Mouse (Mus musculus): ENCODE data around the gene Gm5624. TPM values are rescaled to one million over a fixed set of nuclear protein-coding genes. Genes with fewer than 3 reads are reported as not detected.

Gene Gm5624
- not detected for polyA plus RNA-seq (2014; fragmentation: Illumina TruSeq; extraction: RNeasy Lipid Tissue Mini Kit (QIAGEN cat#74804); ENCODE audit: low read depth, low replicate concordance)

DNA sequence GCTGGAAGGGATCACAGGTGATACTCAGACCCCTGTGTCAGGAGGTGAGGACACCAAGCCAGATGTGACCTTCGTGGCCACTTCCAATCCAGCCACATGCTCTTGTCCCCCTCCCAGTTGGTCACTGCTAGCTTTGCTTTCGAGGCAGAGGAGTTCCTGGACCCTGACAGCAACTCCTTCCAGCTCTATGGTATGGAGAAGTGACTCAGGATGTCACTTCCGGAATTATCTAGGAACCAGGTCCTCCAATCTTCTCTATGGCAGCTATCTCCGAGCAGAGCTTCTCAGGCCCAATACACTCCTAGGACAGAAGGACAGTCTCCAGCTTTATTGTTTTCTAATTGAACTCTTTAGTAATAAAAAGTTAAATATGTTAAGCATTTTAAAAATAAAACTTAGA, at the start of gene Gm5624:
TSS of gene Gm5624 (minus strand) at position 202 of the 400 bp plus-strand sequence.

DNA sequence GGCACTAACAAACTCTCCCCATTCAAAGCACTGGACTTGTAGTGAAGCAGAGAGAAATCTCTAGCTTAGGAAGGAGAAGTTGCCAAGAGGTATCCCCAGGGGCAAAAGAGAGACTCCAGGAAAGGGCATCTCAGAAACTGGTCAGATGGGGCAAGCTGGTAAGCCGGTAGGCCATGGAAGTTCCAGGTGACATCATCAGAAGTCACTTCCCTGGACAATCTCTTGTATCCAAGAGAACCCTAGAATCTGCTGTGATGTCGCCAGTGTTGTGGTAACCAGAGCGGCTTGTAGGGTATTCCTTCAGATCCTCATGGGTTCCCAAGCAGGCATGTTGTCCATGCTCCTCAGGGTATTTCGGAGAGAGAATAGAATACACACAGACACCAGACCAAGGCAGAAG, 44.9 kb downstream of the Gm5624 start, which contains the start of gene Gm8247:
TSS of gene Gm8247 (plus strand) at position 301 of the 400 bp plus-strand sequence.

DNA sequence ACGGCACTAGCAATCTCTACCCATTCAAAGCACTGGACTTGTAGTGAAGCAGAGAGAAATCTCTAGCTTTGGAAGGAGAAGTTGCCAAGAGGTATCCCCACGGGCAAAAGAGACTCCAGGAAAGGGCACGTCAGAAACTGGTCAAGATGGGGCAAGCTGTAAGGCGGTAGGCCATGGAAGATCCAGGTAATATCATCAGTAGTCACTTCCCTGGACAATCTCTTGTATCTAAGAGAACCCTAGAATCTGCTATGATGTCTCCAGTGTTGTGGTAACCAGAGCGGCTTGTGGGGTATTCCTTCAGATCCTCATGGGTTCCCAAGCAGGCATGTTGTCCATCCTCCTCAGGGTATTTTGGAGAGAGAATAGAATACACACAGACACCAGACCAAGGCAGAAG, 109.8 kb downstream of the Gm5624 start, which contains the start of gene Gm17093:
TSS of gene Gm17093 (plus strand) at position 301 of the 400 bp plus-strand sequence.

Other genes with a start within 250 kb of the Gm5624 start
- not detected for gene Gm3371, start 217.2 kb downstream of the Gm5624 start, polyA plus RNA-seq (2014; fragmentation: Illumina TruSeq; extraction: RNeasy Lipid Tissue Mini Kit (QIAGEN cat#74804); ENCODE audit: low read depth, low replicate concordance)
- not detected for gene Gm8232, start 194.3 kb downstream of the Gm5624 start, polyA plus RNA-seq (2014; fragmentation: Illumina TruSeq; extraction: RNeasy Lipid Tissue Mini Kit (QIAGEN cat#74804); ENCODE audit: low read depth, low replicate concordance)
- not detected for gene BC061237, start 135.5 kb downstream of the Gm5624 start, polyA plus RNA-seq (2014; fragmentation: Illumina TruSeq; extraction: RNeasy Lipid Tissue Mini Kit (QIAGEN cat#74804); ENCODE audit: low read depth, low replicate concordance)
- not detected for gene Gm17093, start 109.7 kb downstream of the Gm5624 start, polyA plus RNA-seq (2014; fragmentation: Illumina TruSeq; extraction: RNeasy Lipid Tissue Mini Kit (QIAGEN cat#74804); ENCODE audit: low read depth, low replicate concordance)
- not detected for gene Gm8247, start 44.8 kb downstream of the Gm5624 start, polyA plus RNA-seq (2014; fragmentation: Illumina TruSeq; extraction: RNeasy Lipid Tissue Mini Kit (QIAGEN cat#74804); ENCODE audit: low read depth, low replicate concordance)
- gene Gm8257, start 78.5 kb upstream of the Gm5624 start, polyA plus RNA-seq (2014; fragmentation: Illumina TruSeq; extraction: RNeasy Lipid Tissue Mini Kit (QIAGEN cat#74804); ENCODE audit: low read depth, low replicate concordance) = not detected
- gene Gm8267, start 122.4 kb upstream of the Gm5624 start, polyA plus RNA-seq (2014; fragmentation: Illumina TruSeq; extraction: RNeasy Lipid Tissue Mini Kit (QIAGEN cat#74804); ENCODE audit: low read depth, low replicate concordance) = not detected
- gene Ptgdr, start 231.4 kb upstream of the Gm5624 start, polyA plus RNA-seq (2014; fragmentation: Illumina TruSeq; extraction: RNeasy Lipid Tissue Mini Kit (QIAGEN cat#74804); ENCODE audit: low read depth, low replicate concordance) = not detected